Mouse (Mus musculus): ENCODE results near the gene Rnf181. TPM values are rescaled to one million over a fixed set of nuclear protein-coding genes. Genes with fewer than 3 reads are reported as not detected.

The Rnf181 gene
- total RNA-seq, 4 experiments from 2014 or later: 23.5 to 29.8 (median 28.0) TPM

- DNase-seq (ENCODE audit: low spot score in 2 of 2): no peak
Measured at GRCm38 (mm10) chr6:72360599-72360935, 6.2 kb downstream of the Rnf181 start.

- DNase-seq (ENCODE audit: low spot score in 2 of 2): no peak
Measured at GRCm38 (mm10) chr6:72359891-72360598, 6.7 kb downstream of the Rnf181 start.

GRCm38 (mm10) chr6:72359343-72359742, 7.4 kb downstream of the Rnf181 start:
- DNase-seq (ENCODE audit: low spot score in 2 of 2): no peak

- DNase-seq (ENCODE audit: low spot score in 2 of 2): no peak
Measured at GRCm38 (mm10) chr6:72358086-72358764, 8.5 kb downstream of the Rnf181 start.

- peak in 1 of 2 experiments; percentile 31 for DNase-seq (ENCODE audit: low spot score in 2 of 2)
Measured at GRCm38 (mm10) chr6:72357164-72358079, 9.3 kb downstream of the Rnf181 start.

- DNase-seq (ENCODE audit: low spot score in 2 of 2): peak in 1 of 2 experiments; percentile 17
Measured at GRCm38 (mm10) chr6:72356001-72356532, 10.7 kb downstream of the Rnf181 start.

- DNase-seq (ENCODE audit: low spot score in 2 of 2): peak; percentile 88 to 90
Measured at GRCm38 (mm10) chr6:72355066-72355911, 11.5 kb downstream of the Rnf181 start, which contains the start of gene Tmem150a. Tmem150a (plus strand) TSS chr6:72355447.

- DNase-seq (ENCODE audit: low spot score in 2 of 2): no peak
Measured at GRCm38 (mm10) chr6:72354025-72354424, 12.7 kb downstream of the Rnf181 start.

- no peak for DNase-seq (ENCODE audit: low spot score in 2 of 2)
Measured at GRCm38 (mm10) chr6:72352636-72353405, 13.9 kb downstream of the Rnf181 start.

GRCm38 (mm10) chr6:72350214-72350613, 16.5 kb downstream of the Rnf181 start:
- DNase-seq (ENCODE audit: low spot score in 2 of 2): no peak

- DNase-seq (ENCODE audit: low spot score in 2 of 2): no peak
Measured at GRCm38 (mm10) chr6:72348411-72348810, 18.3 kb downstream of the Rnf181 start.

- DNase-seq (ENCODE audit: low spot score in 2 of 2): peak; percentile 72 to 79
Measured at GRCm38 (mm10) chr6:72347166-72347941, 19.4 kb downstream of the Rnf181 start, which contains the start of gene 0610030E20Rik. 0610030E20Rik (plus strand) TSS chr6:72347317.

GRCm38 (mm10) chr6:72346261-72346660, 20.5 kb downstream of the Rnf181 start:
- DNase-seq (ENCODE audit: low spot score in 2 of 2): no peak

- DNase-seq (ENCODE audit: low spot score in 2 of 2): no peak
Measured at GRCm38 (mm10) chr6:72345633-72346032, 21.1 kb downstream of the Rnf181 start.

- peak; percentile 83 to 89 for DNase-seq (ENCODE audit: low spot score in 2 of 2)
Measured at GRCm38 (mm10) chr6:72345074-72345567, 21.6 kb downstream of the Rnf181 start, which contains the start of gene Usp39. Usp39 (minus strand) TSS chr6:72345184.

- no peak for DNase-seq (ENCODE audit: low spot score in 2 of 2)
Measured at GRCm38 (mm10) chr6:72344396-72345073, 22.2 kb downstream of the Rnf181 start.

GRCm38 (mm10) chr6:72340481-72340880, 26.3 kb downstream of the Rnf181 start:
- DNase-seq (ENCODE audit: low spot score in 2 of 2): no peak

GRCm38 (mm10) chr6:72333111-72333510, 33.6 kb downstream of the Rnf181 start:
- no peak for DNase-seq (ENCODE audit: low spot score in 2 of 2)

Measured in gastrocnemius, adult 8-10 months (tissue).